Mouse (Mus musculus) heart, embryonic 13.5 days (tissue): ENCODE results near the gene Hypk. TPM values are rescaled to one million over a fixed set of nuclear protein-coding genes. Genes with fewer than 3 reads are reported as not detected.
"Not testable (repeated sequence)": the region's sequence is repeated elsewhere in the genome, so short reads cannot be mapped to it uniquely, and the experiment has no call there.

ENCODE experiments used
- ATAC-seq: fragments of 200-750 bp; cut with Nextera tagmentation; 2 replicates; pipeline ENCODE4 v1.8.0; 2017; ENCODE audit warnings: moderate TSS enrichment; ENCODE audit not compliant: insufficient number of reproducible peaks, low FRiP score, low TSS enrichment; ENCODE audit errors: extremely low read depth
- H3K27ac ChIP-seq: fragments of 300-500 bp; sonication (generic); replicated peaks from 2 replicates; pipeline ENCODE4 v1.5.1; 2015; ENCODE audit warnings: moderate library complexity, mild to moderate bottlenecking, inconsistent platforms
- H3K27me3 ChIP-seq: fragments of 300-500 bp; sonication (generic); replicated peaks from 2 replicates; pipeline ENCODE4 v1.6.1; 2015; ENCODE audit warnings: mild to moderate bottlenecking, inconsistent platforms
- H3K36me3 ChIP-seq: fragments of 300-500 bp; sonication (generic); 2 replicates; pipeline ENCODE4 v1.6.1; 2015; ENCODE audit warnings: mild to moderate bottlenecking, inconsistent platforms
- H3K4me1 ChIP-seq: fragments of 300-500 bp; sonication (generic); 2 replicates; pipeline ENCODE4 v1.6.1; 2015; ENCODE audit warnings: inconsistent platforms
- H3K4me2 ChIP-seq: fragments of 300-500 bp; sonication (generic); 2 replicates; pipeline ENCODE4 v1.6.1; 2015; ENCODE audit warnings: inconsistent platforms, mild to moderate bottlenecking, moderate library complexity
- H3K4me3 ChIP-seq: fragments of 300-500 bp; sonication (generic); 2 replicates; pipeline ENCODE4 v1.5.1; 2015; ENCODE audit warnings: moderate library complexity, mild to moderate bottlenecking, inconsistent platforms
- H3K9ac ChIP-seq: fragments of 300-500 bp; sonication (generic); 2 replicates; pipeline ENCODE4 v1.6.1; 2015; ENCODE audit warnings: inconsistent platforms, mild to moderate bottlenecking, moderate library complexity
- H3K9me3 ChIP-seq: fragments of 300-500 bp; sonication (generic); 2 replicates; pipeline ENCODE4 v1.6.1; 2016; ENCODE audit warnings: inconsistent platforms
- WGBS: fragments of 180-500 bp; shearing (Covaris S2); methylation state at CpG from one replicate; pipeline ENCODE4 v1.1.7; 2015; ENCODE audit warnings: mixed read lengths; 5-methylcytosine and 5-hydroxymethylcytosine counted together
- polyA plus RNA-seq: library from polyadenylated mRNA; unstranded; fragments of >200 nt; fragmentation: Nextera tagmentation; extraction: Ambion mirVana; gene quantifications from 2 replicates; pipeline ENCODE4 v1.2.1, GENCODE M21; 2015

Gene Hypk
- polyA plus RNA-seq, 1 experiment from 2014 or later, result 96.3 TPM

GRCm38 (mm10) chr2:121448136-121448535 lies 5.0 kb upstream of the Hypk start:
- H3K36me3 ChIP-seq, result peaks cover 23% of the 10 kb centered on the region
- ATAC-seq, result no peak
- H3K4me2 ChIP-seq, result peak overlapping the region; percentile 77
- H3K4me1 ChIP-seq, result peaks cover 34% of the 10 kb centered on the region
- 12% methylated on average over 9 of the region's 9 CpGs for WGBS
- peak overlapping the region; percentile 82 for H3K9ac ChIP-seq
- no peaks in the 10 kb centered on the region for H3K9me3 ChIP-seq
- H3K4me3 ChIP-seq, result peak overlapping the region; percentile 88
- H3K27ac ChIP-seq, result peak overlapping the region; percentile 96
- H3K27me3 ChIP-seq, result no peaks in the 10 kb centered on the region

- under 1% methylated on average over 73 of the region's 74 CpGs for WGBS
- Histone ChIP-seq H3K9me3 (no peaks in the 10 kb centered on the region), H3K27me3 (no peaks in the 10 kb centered on the region), H3K4me3 (peak within 1 kb of the TSS; percentile 88), H3K36me3 (peaks cover 31% of the 10 kb centered on the region), H3K9ac (peak within 1 kb of the TSS; percentile 100), H3K4me2 (peak within 1 kb of the TSS; percentile 95), H3K27ac (peak within 1 kb of the TSS; percentile 99), H3K4me1 (peaks cover 41% of the 10 kb centered on the region)
- peak; percentile 98 for ATAC-seq
These were observed 4.2 kb upstream of the Hypk start, which contains the start of gene Serf2 for GRCm38 (mm10) chr2:121448739-121449535. TSS of gene Serf2 (plus strand) at chr2:121449195.

- Histone ChIP-seq H3K9me3 (no peaks in the 10 kb centered on the region), H3K36me3 (peaks cover 37% of the 10 kb centered on the region), H3K9ac (peak overlapping the region; percentile 100), H3K27me3 (no peaks in the 10 kb centered on the region), H3K4me2 (peak overlapping the region; percentile 95), H3K4me1 (peaks cover 44% of the 10 kb centered on the region), H3K4me3 (peak overlapping the region; percentile 88), H3K27ac (peak overlapping the region; percentile 99)
- WGBS, result under 1% methylated on average over 54 of the region's 54 CpGs
- peak; percentile 16 for ATAC-seq
These were observed 3.5 kb upstream of the Hypk start for GRCm38 (mm10) chr2:121449545-121450011.

- WGBS, result 2% methylated on average over 7 of the region's 7 CpGs
- ATAC-seq, result no peak
These were observed 3.0 kb upstream of the Hypk start for GRCm38 (mm10) chr2:121450093-121450492.

GRCm38 (mm10) chr2:121452361-121452760 lies 729 bp upstream of the Hypk start:
- no peaks in the 10 kb centered on the region for H3K27me3 ChIP-seq
- H3K4me2 ChIP-seq, result peak overlapping the region; percentile 48
- peak overlapping the region; percentile 64 for H3K9ac ChIP-seq
- H3K9me3 ChIP-seq, result no peaks in the 10 kb centered on the region
- peak overlapping the region; percentile 84 for H3K27ac ChIP-seq
- ATAC-seq, result no peak
- H3K4me3 ChIP-seq, result peak overlapping the region; percentile 19; the same call in 1 of the 2 replicates
- H3K4me1 ChIP-seq, result peaks cover 51% of the 10 kb centered on the region
- H3K36me3 ChIP-seq, result peaks cover 45% of the 10 kb centered on the region
- WGBS, result 57% methylated on average over 4 of the region's 4 CpGs

More at GRCm38 (mm10) chr2:121450093-121450492, 3.0 kb upstream of the Hypk start:
- Histone ChIP-seq H3K27ac (peak overlapping the region; percentile 99), H3K36me3 (peaks cover 43% of the 10 kb centered on the region), H3K4me3 (peak overlapping the region; percentile 88), H3K9ac (peak overlapping the region; percentile 100), H3K27me3 (no peaks in the 10 kb centered on the region), H3K4me2 (peak overlapping the region; percentile 95), H3K9me3 (no peaks in the 10 kb centered on the region), H3K4me1 (peaks cover 44% of the 10 kb centered on the region)

- H3K27me3 ChIP-seq, result no peaks in the 10 kb centered on the region
- H3K9ac ChIP-seq, result peak overlapping the region; percentile 37; the same call in 1 of the 2 replicates
- no peak overlapping the region for H3K4me3 ChIP-seq
- no peak for ATAC-seq
- H3K36me3 ChIP-seq, result peaks cover 53% of the 10 kb centered on the region
- no peak overlapping the region; the same call in 1 of the 2 replicates for H3K4me2 ChIP-seq
- H3K9me3 ChIP-seq, result no peaks in the 10 kb centered on the region
- peaks cover 54% of the 10 kb centered on the region for H3K4me1 ChIP-seq
- peak overlapping the region; percentile 84 for H3K27ac ChIP-seq
- WGBS, result 83% methylated on average over 6 of the region's 6 CpGs
These were observed 827 bp downstream of the Hypk start for GRCm38 (mm10) chr2:121453917-121454316.

GRCm38 (mm10) chr2:121455534-121455933 lies 2.4 kb downstream of the Hypk start:
- H3K36me3 ChIP-seq, result peaks cover 66% of the 10 kb centered on the region
- ATAC-seq, result no peak

GRCm38 (mm10) chr2:121456692-121457642 lies 3.9 kb downstream of the Hypk start, which contains the start of gene Serinc4:
TSS of gene Serinc4 (minus strand) at chr2:121456781.
- Histone ChIP-seq H3K36me3 (peaks cover 63% of the 10 kb centered on the region), H3K4me2 (peak within 1 kb of the TSS; percentile 76), H3K4me1 (peaks cover 40% of the 10 kb centered on the region), H3K4me3 (peak within 1 kb of the TSS; percentile 66), H3K9ac (peak within 1 kb of the TSS; percentile 85), H3K27me3 (no peaks in the 10 kb centered on the region), H3K9me3 (no peaks in the 10 kb centered on the region), H3K27ac (peak within 1 kb of the TSS; percentile 81)
- WGBS, result 2% methylated on average over 41 of the region's 41 CpGs
- ATAC-seq, result peak; percentile 60

More at GRCm38 (mm10) chr2:121455534-121455933, 2.4 kb downstream of the Hypk start:
- H3K27ac ChIP-seq, result no peak overlapping the region
- H3K4me2 ChIP-seq, result no peak overlapping the region
- no peaks in the 10 kb centered on the region for H3K9me3 ChIP-seq
- H3K4me1 ChIP-seq, result peaks cover 50% of the 10 kb centered on the region
- no peak overlapping the region for H3K9ac ChIP-seq
- H3K4me3 ChIP-seq, result no peak overlapping the region
- no peaks in the 10 kb centered on the region for H3K27me3 ChIP-seq
- 79% methylated on average over 5 of the region's 5 CpGs for WGBS

- no peak for ATAC-seq
- WGBS, result 77% methylated on average over 2 of the region's 2 CpGs
- H3K27me3 ChIP-seq, result no peaks in the 10 kb centered on the region
These were observed 7.0 kb downstream of the Hypk start for GRCm38 (mm10) chr2:121460071-121460470.

GRCm38 (mm10) chr2:121468982-121469381 lies 15.9 kb downstream of the Hypk start:
- not testable (repeated sequence) for H3K27me3 ChIP-seq, H3K4me2 ChIP-seq, H3K9ac ChIP-seq, H3K27ac ChIP-seq, ATAC-seq, H3K4me1 ChIP-seq, H3K9me3 ChIP-seq, H3K4me3 ChIP-seq
- 87% methylated on average over 2 of the region's 6 CpGs for WGBS
- peaks cover 11% of the 10 kb centered on the region for H3K36me3 ChIP-seq

More at GRCm38 (mm10) chr2:121460071-121460470, 7.0 kb downstream of the Hypk start:
- H3K4me1 ChIP-seq, result peaks cover 18% of the 10 kb centered on the region
- H3K4me3 ChIP-seq, result no peak overlapping the region
- no peak overlapping the region for H3K9ac ChIP-seq
- H3K9me3 ChIP-seq, result no peaks in the 10 kb centered on the region
- peaks cover 32% of the 10 kb centered on the region for H3K36me3 ChIP-seq
- H3K4me2 ChIP-seq, result no peak overlapping the region
- no peak overlapping the region for H3K27ac ChIP-seq

- not testable (repeated sequence) for ATAC-seq, H3K27me3 ChIP-seq, H3K4me1 ChIP-seq, H3K9ac ChIP-seq, H3K9me3 ChIP-seq, H3K27ac ChIP-seq
- WGBS, result 90% methylated on average over 3 of the region's 3 CpGs
- Histone ChIP-seq H3K4me3 (peak overlapping the region; percentile 72), H3K4me2 (peak overlapping the region; percentile 82; the same call in 1 of the 2 replicates), H3K36me3 (peaks cover 11% of the 10 kb centered on the region)
These were observed 19.7 kb downstream of the Hypk start for GRCm38 (mm10) chr2:121472783-121473182.
